Mouse (Mus musculus) G1E (cell line): ENCODE data around the gene Acbd3.

Experiments used
- CTCF ChIP-seq: IDR thresholded peaks from 2 replicates; pipeline ENCODE4 v1.5.1; 2012; ENCODE audit warnings: low read depth, low read length, inconsistent platforms, mixed read lengths
- GATA1 ChIP-seq: IDR thresholded peaks from 2 replicates; pipeline ENCODE4 v1.6.1; 2012; ENCODE audit warnings: borderline replicate concordance, low read length, inconsistent platforms, mixed read lengths
- GATA2 ChIP-seq: IDR thresholded peaks from 2 replicates; pipeline ENCODE4 v1.6.1; 2012; ENCODE audit warnings: low read depth, low read length, inconsistent platforms, borderline replicate concordance
- POLR2AphosphoS5 ChIP-seq: IDR thresholded peaks from 2 replicates; pipeline ENCODE4 v1.6.1; 2012; ENCODE audit warnings: low read depth, low read length, inconsistent platforms; ENCODE audit not compliant: insufficient replicate concordance
- TAL1 ChIP-seq: conservative IDR thresholded peaks from 2 replicates; pipeline ENCODE4 v1.6.1; 2012; ENCODE audit warnings: low read depth, low read length, inconsistent platforms, mixed read lengths

DNA sequence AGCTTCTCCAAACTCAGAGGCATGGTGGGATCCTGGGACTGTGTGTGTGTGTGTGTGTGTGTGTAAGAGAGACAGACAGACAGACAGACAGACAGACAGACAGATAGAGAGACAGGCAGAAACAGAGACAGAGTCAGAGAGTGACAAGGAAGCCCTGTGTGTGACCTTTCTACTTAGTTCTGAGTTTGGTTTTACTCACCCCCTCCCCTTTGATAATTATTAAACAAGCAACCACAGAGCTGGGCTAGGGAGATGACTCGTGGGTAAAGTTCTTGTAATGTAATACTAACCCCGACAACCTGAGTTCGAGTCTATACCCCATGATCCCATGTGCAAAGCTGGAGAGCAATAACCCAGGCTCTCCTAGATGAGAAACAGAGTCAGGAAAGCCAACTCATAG is 18.0 kb upstream of the Acbd3 start:
- TF ChIP-seq CTCF, result no peak
- TF ChIP-seq GATA1, result no peak
- no peak for TF ChIP-seq GATA2
- TF ChIP-seq TAL1, result no peak
- no peak for TF ChIP-seq POLR2AphosphoS5
